Mouse (Mus musculus) activated CD4-positive, CD25-positive, alpha-beta regulatory T cell, adult 4 months (primary cell): ENCODE data around the gene Gm8206. TPM values are rescaled to one million over a fixed set of nuclear protein-coding genes. Genes with fewer than 3 reads are reported as not detected.
"Not testable (repeated sequence)": the region's sequence is repeated elsewhere in the genome, so short reads cannot be mapped to it uniquely, and the experiment has no call there.

Experiments used
- ATAC-seq: one replicate; pipeline ENCODE4 v1.8.0; 2017
- polyA plus RNA-seq, 2 experiments: library from polyadenylated mRNA; unstranded; fragments of 100-300 nt; shearing (Covaris generic); gene quantifications; one replicate each; pipeline ENCODE4 v1.2.1; 2017

Gene Gm8206
- 1 to 10 TPM; 1.4 to 3.2 TPM for polyA plus RNA-seq

- not testable (repeated sequence) for ATAC-seq
Observed at GRCm38 (mm10) chr14:6093842-6094241, at the start of gene Gm8206. TSS of gene Gm8206 (minus strand) at chr14:6093942.

GRCm38 (mm10) chr14:6125707-6126106 is 32.0 kb upstream of the Gm8206 start, which contains the start of gene Gm3476:
TSS of gene Gm3476 (minus strand) at chr14:6125807.
- not testable (repeated sequence) for ATAC-seq

GRCm38 (mm10) chr14:6108272-6108925 is 14.7 kb upstream of the Gm8206 start, which contains the start of gene Gm3468:
TSS of gene Gm3468 (minus strand) at chr14:6108665.
- peak; percentile 93 for ATAC-seq

- ATAC-seq: not testable (repeated sequence)
Observed at GRCm38 (mm10) chr14:6107500-6107899, 13.8 kb upstream of the Gm8206 start.

- not testable (repeated sequence) for ATAC-seq
Observed at GRCm38 (mm10) chr14:6058167-6058566, 35.6 kb downstream of the Gm8206 start, which contains the start of gene Gm6337. TSS of gene Gm6337 (minus strand) at chr14:6058267.

- not testable (repeated sequence) for ATAC-seq
Observed at GRCm38 (mm10) chr14:5987136-5987535, 106.6 kb downstream of the Gm8206 start.

GRCm38 (mm10) chr14:5979037-5979436 is 114.7 kb downstream of the Gm8206 start, which contains the start of gene Gm3453:
TSS of gene Gm3453 (minus strand) at chr14:5979137.
- ATAC-seq: not testable (repeated sequence)

Other genes with a start within 250 kb of the Gm8206 start
- 1 to 10 TPM in 1 of 2 experiments, under 1 TPM in 1; 0.46 to 1.3 TPM for gene Gm8237, start 213.6 kb downstream of the Gm8206 start, polyA plus RNA-seq
- 1 to 10 TPM; 1.7 to 2.9 TPM for gene Gm3248, start 132.2 kb downstream of the Gm8206 start, polyA plus RNA-seq
- not detected for gene Gm3453, start 114.8 kb downstream of the Gm8206 start, polyA plus RNA-seq
- not detected for gene Gm6337, start 35.7 kb downstream of the Gm8206 start, polyA plus RNA-seq
- 10 to 100 TPM in 1 of 2 experiments, 1 to 10 TPM in 1; 8.8 to 10.0 TPM for gene Gm3468, start 14.7 kb upstream of the Gm8206 start, polyA plus RNA-seq
- gene Gm3476, start 31.9 kb upstream of the Gm8206 start, polyA plus RNA-seq: not detected
- gene Gm21560, start 125.3 kb upstream of the Gm8206 start, polyA plus RNA-seq: not detected
- gene Gm3411, start 193.3 kb upstream of the Gm8206 start, polyA plus RNA-seq: 1 to 10 TPM; 1.4 to 2.2 TPM
- under 1 TPM in 1 of 2 experiments, not detected in 1; 0.37 TPM for gene Gm21103, start 210.9 kb upstream of the Gm8206 start, polyA plus RNA-seq
- not detected for gene Gm3618, start 249.7 kb upstream of the Gm8206 start, polyA plus RNA-seq